Mouse (Mus musculus) cerebellum, adult 9-11 months (tissue): ENCODE measurements around the gene Rela.

Source experiments
- DNase-seq: peaks from one replicate; pipeline ENCODE4 v3.0.0; 2022

Gene Rela

DNA sequence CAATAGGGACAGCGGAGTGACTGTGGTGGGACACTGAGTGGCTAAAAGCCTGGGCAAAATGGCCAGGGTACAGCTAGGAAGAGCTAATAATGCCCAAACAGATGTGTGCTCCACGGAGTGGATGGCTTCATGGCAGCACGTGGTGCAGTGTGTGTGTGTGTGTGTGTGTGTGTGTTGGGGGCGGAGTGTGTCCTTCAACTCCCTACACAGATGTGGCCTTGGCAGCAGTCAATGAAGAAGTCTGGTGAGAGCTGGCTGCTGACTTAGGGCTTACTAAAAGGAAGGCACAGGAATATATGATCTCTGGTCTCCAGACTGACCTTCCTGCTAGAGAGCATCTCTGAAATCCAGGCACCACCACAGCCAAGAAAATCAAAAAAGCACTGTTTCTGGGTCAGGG is 31.1 kb downstream of the Rela start:
- no peak for DNase-seq

DNA sequence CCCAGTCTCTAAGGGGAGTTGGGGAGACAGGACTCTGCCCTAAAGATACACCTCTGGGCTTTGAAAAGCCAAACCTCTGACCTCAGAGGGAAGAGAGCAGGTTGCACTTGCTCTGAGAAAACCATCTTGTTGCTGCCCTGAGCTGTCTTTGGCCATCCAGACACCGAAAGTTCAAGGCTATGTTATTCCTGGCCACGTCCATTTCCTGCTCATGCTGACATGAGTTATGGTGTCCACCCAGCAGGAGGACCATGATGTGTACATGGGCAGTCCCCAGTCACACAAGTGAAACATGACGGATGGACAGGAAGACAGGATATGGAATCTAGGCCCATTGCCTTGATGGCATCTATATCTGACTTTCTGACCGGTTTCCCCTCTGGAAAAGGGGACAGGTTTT is 43.1 kb downstream of the Rela start:
- no peak for DNase-seq

DNA sequence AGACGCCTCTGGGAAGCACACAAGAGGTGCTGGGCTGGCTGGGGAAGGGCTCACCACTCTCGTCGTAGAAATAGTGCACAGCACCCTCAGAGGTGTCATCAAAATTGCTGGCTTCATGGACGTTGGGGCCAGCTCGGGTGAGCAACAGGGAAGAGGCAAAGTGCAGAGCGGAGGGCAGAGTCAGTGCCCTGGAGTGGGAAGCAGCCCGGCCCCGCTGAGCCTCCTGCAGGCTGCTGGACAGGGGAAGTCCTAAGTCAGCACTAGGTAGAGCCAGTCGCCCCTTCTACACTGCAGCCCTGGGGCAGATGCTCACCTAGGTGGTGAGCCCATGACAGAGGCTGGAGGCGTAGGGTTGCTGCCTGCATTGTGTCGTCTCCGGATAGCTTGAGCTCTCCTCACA is 47.0 kb downstream of the Rela start:
- DNase-seq = no peak

DNA sequence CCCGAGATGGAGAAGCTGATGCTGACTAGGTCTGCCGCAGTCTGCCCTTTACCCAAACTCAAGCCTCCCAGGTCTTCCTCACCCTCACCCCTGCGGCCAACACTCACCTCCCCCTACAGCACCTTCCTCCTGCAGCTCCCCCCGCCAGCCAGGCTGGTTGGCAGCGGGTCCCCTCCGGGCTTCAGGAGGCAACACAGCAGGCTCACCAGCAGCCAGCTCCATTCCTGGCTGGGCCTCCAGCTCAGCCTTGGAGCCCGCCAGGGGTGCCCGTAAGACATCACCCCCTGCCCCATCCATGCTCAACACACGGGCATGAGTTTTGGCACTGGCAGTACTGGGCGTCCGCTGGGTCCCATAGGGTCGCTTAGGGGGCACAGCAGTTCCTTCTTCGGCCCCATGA is 47.7 kb downstream of the Rela start:
- DNase-seq = no peak

DNA sequence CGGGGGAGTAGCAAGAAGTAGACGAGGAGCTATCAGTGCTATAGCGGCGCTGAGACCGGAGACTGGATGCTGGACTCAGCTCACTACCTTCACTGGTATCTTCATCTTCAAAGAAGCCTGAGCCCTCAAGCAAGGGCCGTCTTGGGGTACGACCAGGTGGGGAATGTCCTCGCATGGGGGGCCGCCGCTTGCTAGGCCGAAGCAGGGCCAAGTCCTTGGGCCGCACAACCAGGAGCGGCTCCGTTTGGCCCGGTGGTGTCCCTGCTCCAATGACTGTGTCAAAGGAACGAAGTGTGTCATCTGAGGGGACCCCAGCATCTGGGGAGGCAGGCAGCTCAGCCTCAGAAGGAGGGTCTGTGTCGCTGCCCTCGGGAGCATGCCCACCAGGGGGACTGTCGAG is 48.1 kb downstream of the Rela start:
- DNase-seq = no peak

DNA sequence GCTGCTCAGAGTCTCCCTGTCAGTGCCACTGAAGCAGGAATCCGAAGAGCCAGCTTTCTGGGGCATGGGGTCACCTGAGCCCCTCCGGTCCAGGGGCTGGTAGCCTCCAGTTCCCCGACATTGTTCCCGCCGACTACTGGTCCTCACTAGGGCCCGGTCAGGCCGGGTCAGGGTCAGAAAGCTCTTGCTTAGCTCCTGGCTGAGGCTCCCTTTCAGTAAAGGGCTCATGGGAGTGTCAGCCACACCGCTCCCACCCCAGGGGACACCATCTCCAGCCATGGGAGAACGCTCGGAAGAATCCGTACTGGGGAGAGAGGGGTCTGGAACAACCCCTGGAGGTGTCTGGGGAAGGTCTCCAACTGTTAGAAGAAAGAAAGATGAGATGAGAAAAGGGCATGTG is 48.6 kb downstream of the Rela start:
- DNase-seq = no peak

DNA sequence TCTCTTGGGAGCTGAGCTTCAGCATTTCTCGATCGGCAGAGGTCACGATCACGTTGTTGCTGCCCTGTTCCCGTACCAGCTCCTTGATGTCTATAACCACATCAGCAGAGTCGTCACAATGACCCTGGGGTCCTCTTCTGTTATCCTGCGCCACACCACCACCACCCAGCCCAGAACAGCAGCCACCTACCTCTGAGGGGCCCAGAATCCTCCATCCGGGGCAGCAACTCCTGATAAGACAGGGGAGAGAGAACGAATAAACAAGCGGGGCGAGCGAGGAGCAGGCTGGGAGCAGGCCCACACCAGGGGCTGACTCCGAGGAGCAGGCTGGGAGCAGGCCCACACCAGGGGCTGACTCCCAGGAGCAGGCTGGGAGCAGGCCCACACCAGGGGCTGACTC is 49.2 kb downstream of the Rela start:
- DNase-seq = no peak

DNA sequence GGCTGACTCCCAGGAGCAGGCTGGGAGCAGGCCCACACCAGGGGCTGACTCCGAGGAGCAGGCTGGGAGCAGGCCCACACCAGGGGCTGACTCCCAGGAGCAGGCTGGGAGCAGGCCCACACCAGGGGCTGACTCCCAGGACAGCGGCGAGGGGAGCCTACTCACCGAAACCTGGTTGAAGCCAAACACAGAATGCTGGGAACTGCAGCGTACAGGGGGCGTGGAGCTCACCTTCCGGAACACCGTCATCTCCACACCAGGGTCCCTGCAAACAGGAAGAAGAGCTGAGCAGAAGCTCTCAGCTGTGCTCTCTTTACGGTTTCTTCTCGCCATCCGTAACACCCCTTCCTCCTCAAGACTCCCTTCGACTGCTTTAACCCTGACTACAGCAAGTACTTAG is 49.7 kb downstream of the Rela start:
- DNase-seq = peak; percentile 32

DNA sequence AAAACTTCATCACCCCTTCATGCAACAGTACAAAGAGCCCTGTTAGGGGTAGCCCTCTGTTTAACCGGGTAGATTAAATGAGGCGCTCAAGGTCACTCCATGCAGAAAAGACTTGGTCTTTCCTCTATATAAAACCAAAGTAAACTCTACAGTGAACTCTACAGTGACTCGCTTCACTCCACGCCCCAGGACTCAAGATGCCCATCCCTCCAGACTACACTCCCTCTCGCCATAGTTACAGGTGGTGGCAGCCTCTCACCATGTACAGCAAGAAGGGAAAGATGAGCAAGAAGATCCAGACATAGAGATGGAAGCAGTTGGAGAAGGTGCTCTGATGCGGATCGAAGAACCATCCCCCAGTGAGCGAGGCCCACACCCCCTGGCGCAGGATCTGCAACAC is 50.5 kb downstream of the Rela start:
- DNase-seq = no peak

DNA sequence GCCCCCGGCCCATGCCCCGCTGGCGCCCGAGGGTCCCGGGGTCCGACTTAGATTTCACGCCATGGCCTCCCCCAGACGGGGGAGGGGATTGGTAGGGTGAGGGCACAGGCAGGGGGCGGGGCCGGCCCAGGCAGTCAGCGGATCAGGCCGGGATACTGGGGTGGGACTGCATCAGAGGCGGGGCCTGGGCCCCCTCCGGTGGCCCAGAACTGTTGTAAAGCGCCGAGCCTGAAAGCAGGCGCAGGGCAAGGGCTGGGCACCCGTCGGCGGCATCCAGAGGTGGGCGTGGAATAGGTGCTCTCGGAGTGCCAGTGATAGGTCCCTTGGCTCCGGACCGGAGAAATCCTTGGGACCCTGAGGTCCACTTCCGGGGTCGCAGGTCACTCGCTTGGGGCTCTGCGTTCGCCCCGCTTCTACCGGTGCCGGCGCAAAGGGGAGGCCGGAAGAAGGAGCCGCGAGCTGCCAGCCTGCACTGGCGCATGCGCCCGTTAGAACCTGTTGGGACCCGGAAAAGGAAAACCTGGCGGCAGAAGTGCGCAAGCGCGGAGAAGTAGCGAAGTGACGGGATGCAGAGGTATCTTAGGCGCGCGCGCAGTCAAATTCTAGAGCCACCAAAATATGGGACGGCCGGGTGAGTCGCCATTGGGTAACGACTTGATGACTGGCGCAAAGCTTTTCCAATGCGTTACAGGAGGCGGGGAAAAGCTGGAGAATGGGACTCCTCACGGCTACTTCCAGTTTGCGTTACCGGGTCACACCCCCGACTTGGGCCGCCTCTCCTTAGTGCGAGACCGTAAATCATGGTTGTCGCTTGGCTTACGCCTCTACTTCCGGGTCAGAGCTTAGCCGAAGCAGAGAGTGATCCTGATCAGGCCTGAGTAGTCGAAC is 51.2 kb downstream of the Rela start, which contains the start of the genes Map3k11 and Pcnx3:
TSS of gene Map3k11 (plus strand) at position 543 of the 888 bp plus-strand sequence.
TSS of gene Pcnx3 (minus strand) at position 709 of the 888 bp plus-strand sequence.
- DNase-seq = peak; percentile 99

DNA sequence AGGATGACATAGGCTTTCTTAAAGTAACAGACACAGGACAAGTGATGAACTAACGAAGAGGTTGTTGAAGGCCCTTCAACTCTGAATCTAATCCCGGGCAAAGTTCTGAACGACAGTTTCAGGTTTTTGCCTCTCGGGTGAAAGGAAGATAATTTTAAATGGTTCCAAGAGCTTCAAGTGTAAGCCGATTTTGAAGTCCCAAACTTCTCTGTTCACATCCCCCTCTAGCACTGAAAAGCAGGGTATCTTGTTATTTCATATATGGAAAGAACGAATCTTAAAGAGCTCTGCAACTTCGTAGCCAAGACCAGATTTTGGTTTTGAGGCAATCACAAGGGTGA is 51.8 kb downstream of the Rela start:
- DNase-seq = no peak

DNA sequence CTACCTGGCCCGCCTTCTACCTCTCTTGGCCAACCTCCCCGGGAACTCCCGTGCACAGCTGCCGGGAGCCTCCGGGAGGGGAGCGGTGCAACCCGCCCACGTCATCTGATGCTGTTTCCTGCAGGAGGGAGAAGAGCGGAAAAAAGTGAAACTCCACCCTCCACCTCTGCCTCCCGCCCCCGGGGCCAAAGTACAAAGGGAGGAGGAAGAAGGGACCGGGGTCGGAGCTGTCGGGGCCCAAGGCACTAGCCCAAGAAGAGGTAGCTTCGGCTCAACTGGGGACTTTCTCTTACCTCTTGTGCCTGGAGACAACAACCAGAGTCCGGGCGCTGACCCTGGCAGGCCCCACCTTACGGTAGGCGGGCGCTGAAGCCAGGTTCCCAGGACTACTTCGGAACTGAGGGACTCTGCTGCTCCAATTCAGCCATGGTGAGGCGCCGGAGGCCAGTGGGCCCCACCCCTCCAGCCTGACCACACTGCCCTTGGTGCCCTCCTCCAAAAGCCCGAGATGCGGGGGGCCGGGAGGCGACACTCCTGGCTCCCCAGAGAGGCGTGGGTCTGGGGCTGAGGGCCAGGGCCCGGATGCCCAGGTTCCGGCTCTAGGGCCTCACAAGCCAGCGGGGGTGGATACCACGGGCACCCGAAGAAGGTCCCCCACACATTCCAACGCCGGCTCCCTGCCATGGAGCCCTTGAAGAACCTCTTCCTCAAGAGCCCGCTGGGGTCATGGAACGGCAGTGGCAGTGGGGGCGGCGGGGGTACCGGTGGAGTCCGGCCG is 52.5 kb downstream of the Rela start:
- DNase-seq = peak; percentile 83

DNA sequence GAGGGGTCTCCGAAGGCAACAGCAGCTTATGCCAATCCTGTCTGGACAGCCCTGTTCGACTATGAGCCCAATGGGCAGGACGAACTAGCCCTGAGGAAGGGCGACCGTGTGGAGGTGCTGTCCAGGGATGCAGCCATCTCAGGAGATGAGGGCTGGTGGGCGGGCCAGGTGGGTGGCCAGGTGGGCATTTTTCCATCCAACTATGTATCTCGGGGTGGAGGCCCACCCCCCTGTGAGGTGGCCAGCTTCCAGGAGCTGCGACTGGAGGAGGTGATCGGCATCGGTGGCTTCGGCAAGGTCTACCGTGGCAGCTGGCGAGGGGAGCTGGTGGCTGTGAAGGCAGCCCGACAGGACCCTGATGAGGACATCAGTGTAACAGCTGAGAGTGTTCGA is 53.1 kb downstream of the Rela start:
- DNase-seq = peak; percentile 76

DNA sequence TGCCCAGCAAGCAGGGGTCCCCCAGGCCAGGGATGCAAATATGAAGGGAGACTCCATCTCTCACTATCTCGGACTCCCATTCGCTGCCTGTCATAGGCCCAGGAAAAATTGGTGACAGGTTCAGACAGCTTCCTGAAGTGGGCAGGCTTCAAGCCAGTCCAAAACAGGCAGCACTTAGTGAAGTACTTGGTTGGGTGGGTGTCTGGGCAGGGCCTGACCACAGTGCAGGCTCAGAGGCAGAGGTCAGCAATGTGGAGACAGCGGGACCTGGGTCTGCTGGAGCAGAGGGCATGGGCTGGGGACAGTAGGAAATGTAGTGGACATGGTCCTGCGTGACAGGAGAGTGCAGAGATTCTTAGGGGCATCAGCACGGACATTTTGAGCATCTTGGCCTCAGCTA is 54.3 kb downstream of the Rela start:
- DNase-seq = no peak

DNA sequence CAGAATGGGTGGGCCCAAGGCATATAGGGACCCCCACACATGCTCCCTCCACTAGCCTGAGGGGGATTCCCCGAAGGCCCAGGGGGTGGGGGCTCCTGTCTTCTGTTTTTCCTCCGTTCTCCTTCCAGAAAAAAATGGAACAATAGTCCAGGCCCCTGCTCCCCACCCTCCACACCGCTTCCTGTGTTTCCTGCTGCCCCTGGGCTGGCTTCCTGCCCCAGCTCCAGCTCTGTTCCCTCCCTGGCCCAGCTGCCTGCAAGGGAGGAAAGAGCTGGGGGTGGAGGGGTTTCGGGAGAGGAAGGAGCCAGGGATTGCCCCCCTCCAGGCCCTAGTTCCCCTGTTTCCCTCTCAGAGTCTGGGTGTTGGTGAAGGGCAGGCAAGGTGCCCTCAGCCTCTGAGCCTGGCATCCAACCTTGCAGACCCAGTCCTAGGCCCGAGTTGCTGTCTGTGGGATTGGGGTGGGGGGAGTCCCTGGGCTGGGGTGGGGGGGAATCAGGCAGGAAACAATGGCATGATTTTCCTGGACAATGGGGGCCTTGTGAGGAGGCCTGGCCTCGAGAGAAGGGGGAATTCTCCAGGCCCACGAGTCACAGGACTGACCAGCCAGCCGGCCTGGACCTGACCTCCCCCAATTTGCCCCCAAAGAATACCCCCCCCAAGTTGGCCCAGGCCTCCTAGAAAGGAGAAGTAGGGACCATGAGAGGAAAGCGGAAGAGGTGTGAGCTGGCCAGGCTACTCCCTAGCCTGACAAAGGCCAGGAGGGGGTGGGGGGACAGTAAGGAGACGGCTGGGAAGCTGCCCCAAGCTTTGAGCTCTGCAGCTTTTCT is 55.0 kb downstream of the Rela start:
- peak; percentile 48 for DNase-seq

DNA sequence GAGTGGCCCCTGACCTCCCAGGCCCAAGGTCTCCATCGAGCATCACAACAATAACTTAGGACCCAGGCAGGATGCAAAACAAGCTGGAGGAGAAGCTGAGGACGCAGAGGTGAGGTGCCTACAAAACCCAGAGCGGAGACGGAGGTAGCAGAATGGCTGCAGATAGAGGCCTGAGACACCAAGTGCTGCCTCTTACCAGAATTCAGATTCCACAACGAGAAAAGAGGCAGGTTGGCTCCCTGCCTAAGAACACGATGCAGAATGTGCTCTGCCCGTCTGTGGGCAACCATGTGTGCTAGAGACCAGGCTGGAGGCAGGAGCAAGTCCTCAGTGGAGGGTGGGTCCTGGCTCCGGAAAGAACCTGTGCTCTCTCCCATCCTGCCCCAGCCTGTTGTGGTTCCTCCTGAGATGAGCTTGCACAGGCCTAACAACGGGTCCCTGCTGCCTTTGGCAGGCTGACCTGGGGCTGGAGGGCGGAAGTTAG is 55.7 kb downstream of the Rela start:
- DNase-seq = no peak

DNA sequence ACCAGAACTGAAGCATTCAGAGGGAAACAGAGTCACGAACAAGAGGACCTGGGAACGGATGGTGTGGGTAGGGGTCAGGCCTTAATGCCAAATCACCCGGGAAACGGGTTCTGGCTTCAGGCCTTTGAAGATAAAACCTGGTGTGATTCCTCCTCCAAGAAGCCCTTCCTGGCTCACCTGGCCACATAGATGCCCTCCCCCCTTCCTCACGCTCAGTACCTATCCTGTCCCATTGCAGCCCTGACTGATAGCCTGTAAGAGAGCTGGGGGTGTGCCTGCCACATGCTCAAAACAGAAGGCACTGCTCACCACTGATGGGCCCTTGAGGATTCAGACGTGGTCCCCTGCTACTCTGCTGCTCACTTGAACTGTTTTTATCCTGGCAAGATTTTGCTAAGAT is 56.5 kb downstream of the Rela start:
- no peak for DNase-seq

DNA sequence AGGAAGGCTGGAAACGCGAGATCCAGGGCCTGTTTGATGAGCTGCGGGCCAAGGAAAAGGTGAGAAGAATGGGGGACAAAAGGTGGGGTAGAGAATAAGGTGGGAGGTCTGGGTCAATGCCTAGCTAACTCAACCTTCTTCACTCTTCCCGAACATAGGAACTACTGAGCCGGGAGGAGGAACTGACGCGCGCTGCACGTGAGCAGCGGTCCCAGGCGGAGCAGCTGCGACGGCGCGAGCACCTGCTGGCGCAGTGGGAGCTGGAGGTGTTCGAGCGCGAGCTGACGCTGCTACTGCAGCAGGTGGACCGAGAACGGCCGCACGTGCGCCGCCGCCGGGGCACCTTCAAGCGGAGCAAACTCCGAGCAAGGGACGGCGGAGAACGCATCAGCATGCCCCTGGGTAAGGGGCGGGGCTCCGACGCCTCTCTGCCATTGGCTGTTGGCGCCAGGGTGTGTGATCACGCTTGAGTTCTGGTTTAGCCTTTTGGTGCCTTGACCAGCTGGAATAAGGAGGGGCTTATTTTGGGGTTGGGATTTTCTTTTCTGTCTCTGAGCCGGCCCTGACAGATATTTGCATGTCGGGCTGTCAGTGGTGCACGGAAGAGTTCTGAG is 58.7 kb downstream of the Rela start:
- no peak for DNase-seq
